Mouse (Mus musculus) urinary bladder, adult 2 months (tissue): ENCODE results near the gene Olfr283. TPM values are rescaled to one million over a fixed set of nuclear protein-coding genes. Genes with fewer than 3 reads are reported as not detected.
"Not testable (repeated sequence)": the region's sequence is repeated elsewhere in the genome, so short reads cannot be mapped to it uniquely, and the experiment has no call there.

ENCODE experiments used
- DNase-seq: peaks from one replicate; pipeline ENCODE4 v3.0.0; 2022; ENCODE audit warnings: low spot score
- polyA plus RNA-seq: library from polyadenylated mRNA; depleted of rRNA; stranded (reverse); fragments of >200 nt; gene quantifications from 2 replicates; pipeline ENCODE4 v1.2.3, GENCODE M21; 2012; rRNA removed

Olfr283 gene
- not detected in 2 replicates for polyA plus RNA-seq

- DNase-seq, result no peak
Observed at GRCm38 (mm10) chr15:98380846-98381245, at the start of gene Olfr283. Gene Olfr283 (minus strand): TSS chr15:98380946.

- DNase-seq, result no peak
Observed at GRCm38 (mm10) chr15:98425188-98425587, 44.4 kb upstream of the Olfr283 start.

- no peak for DNase-seq
Observed at GRCm38 (mm10) chr15:98424753-98425152, 44.0 kb upstream of the Olfr283 start.

- DNase-seq, result no peak
Observed at GRCm38 (mm10) chr15:98424326-98424725, 43.6 kb upstream of the Olfr283 start.

GRCm38 (mm10) chr15:98420897-98421296 lies 40.2 kb upstream of the Olfr283 start:
- DNase-seq, result no peak

GRCm38 (mm10) chr15:98418096-98418495 lies 37.4 kb upstream of the Olfr283 start:
- no peak for DNase-seq

GRCm38 (mm10) chr15:98417285-98417684 lies 36.5 kb upstream of the Olfr283 start:
- DNase-seq, result not testable (repeated sequence)

GRCm38 (mm10) chr15:98416802-98417201 lies 36.1 kb upstream of the Olfr283 start:
- DNase-seq, result not testable (repeated sequence)

- DNase-seq, result no peak
Observed at GRCm38 (mm10) chr15:98415996-98416395, 35.2 kb upstream of the Olfr283 start.

- DNase-seq, result no peak
Observed at GRCm38 (mm10) chr15:98410249-98410648, 29.5 kb upstream of the Olfr283 start.

GRCm38 (mm10) chr15:98409635-98410034 lies 28.9 kb upstream of the Olfr283 start:
- DNase-seq, result no peak

GRCm38 (mm10) chr15:98408406-98409060 lies 27.8 kb upstream of the Olfr283 start:
- no peak for DNase-seq

GRCm38 (mm10) chr15:98402356-98402755 lies 21.6 kb upstream of the Olfr283 start:
- no peak for DNase-seq

- DNase-seq, result no peak
Observed at GRCm38 (mm10) chr15:98397136-98397535, 16.4 kb upstream of the Olfr283 start.

GRCm38 (mm10) chr15:98391903-98392187 lies 11.1 kb upstream of the Olfr283 start:
- no peak for DNase-seq

GRCm38 (mm10) chr15:98391081-98391902 lies 10.5 kb upstream of the Olfr283 start:
- no peak for DNase-seq

- DNase-seq, result peak; percentile 56
Observed at GRCm38 (mm10) chr15:98389796-98390195, 9.1 kb upstream of the Olfr283 start.

- no peak for DNase-seq
Observed at GRCm38 (mm10) chr15:98387621-98388020, 6.9 kb upstream of the Olfr283 start.

- no peak for DNase-seq
Observed at GRCm38 (mm10) chr15:98378209-98378608, 2.5 kb downstream of the Olfr283 start.

GRCm38 (mm10) chr15:98340887-98341286 lies 39.9 kb downstream of the Olfr283 start, which contains the start of gene Olfr284:
Gene Olfr284 (minus strand): TSS chr15:98340987.
- no peak for DNase-seq
